ENCODE assay signal across 8 mouse cellular contexts in the genomic region with DNA sequence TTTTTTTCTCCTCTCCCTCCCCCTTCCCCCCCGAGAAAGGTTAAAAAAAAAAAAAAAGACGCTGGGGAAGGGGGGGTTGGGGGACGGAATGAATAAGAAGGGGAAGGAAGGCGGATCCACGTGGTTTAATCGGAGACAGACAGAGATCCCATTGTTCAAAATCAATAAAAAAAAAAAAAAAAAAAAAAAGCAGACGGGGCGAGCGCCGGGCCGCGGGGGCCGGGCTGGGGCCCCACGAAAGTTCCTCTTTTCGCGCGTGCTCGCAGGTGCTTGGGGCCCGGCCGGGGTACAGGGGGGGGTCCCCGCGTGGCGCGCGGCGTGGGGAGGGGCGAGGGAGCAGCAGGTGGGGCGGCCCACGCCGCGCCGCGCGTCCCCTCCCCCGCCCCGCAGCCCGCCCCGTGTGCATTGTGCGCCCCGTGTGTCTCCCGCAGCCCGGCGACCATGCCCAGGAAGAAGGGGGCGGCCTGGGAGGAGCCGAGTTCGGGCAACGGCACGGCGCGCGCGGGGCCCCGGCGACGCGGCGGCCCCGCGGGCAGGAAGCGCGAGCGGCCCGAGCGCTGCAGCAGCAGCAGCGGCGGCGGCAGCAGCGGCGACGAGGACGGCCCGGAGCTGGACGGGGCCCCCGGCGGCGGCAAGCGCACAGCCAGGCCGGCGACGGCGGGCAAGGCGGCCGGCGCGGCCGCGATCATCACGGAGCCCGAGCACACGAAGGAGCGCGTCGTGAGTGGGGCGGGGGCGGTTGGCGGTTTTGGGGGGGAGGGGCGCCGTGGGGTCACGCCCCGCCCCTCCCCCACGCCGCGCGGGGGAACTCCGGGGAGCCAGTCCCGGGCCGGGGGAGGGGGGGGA. TPM values are rescaled to one million over a fixed set of nuclear protein-coding genes. Genes with fewer than 3 reads are reported as not detected.
DNase-seq lines count a peak whose midpoint lies in the region; ATAC-seq and TF ChIP-seq lines count a peak whose summit lies in the region.

No protein-coding gene starts in this region.

- peak overlapping the region; percentile 88 for H3K9ac ChIP-seq in forebrain, embryonic 13.5 days
- peak overlapping the region; percentile 78 for H3K9ac ChIP-seq in intestine, postnatal 0 days (ENCODE audit: low read depth, low read length)

- peak overlapping the region; percentile 89 for H3K4me3 ChIP-seq in erythroblast, embryonic 14.5 days (replicated peaks)
- peak overlapping the region; percentile 73 for H3K4me3 ChIP-seq in forebrain, embryonic 13.5 days
- H3K4me3 ChIP-seq in intestine, postnatal 0 days (ENCODE audit: low read depth, low read length): peak overlapping the region; percentile 84

- peaks cover 72% of the 10 kb centered on the region for H3K4me1 ChIP-seq in erythroblast, embryonic 14.5 days (ENCODE audit: control insufficient read depth)
- H3K4me1 ChIP-seq in forebrain, embryonic 13.5 days: peaks cover 55% of the 10 kb centered on the region
- H3K4me1 ChIP-seq in intestine, postnatal 0 days (replicated peaks; ENCODE audit: control insufficient read depth, insufficient read depth, low read length): no peaks in the 10 kb centered on the region

- H3K4me2 ChIP-seq in forebrain, embryonic 13.5 days: peak overlapping the region; percentile 91
- H3K4me2 ChIP-seq in intestine, postnatal 0 days (replicated peaks; ENCODE audit: low read depth): peak overlapping the region; percentile 98

- no peaks in the 10 kb centered on the region for H3K27me3 ChIP-seq in erythroblast, embryonic 14.5 days (ENCODE audit: control insufficient read depth)
- H3K27me3 ChIP-seq in forebrain, embryonic 13.5 days: peaks cover 28% of the 10 kb centered on the region
- no peaks in the 10 kb centered on the region for H3K27me3 ChIP-seq in intestine, postnatal 0 days (replicated peaks; ENCODE audit: control insufficient read depth, insufficient read depth, low read length)

- peak overlapping the region; percentile 96 for H3K27ac ChIP-seq in forebrain, embryonic 13.5 days
- H3K27ac ChIP-seq in intestine, postnatal 0 days (ENCODE audit: low read depth, low read length): peak overlapping the region; percentile 95

- H3K9me3 ChIP-seq in erythroblast, embryonic 14.5 days (ENCODE audit: control insufficient read depth, low read length): no peaks in the 10 kb centered on the region
- no peaks in the 10 kb centered on the region for H3K9me3 ChIP-seq in forebrain, embryonic 13.5 days (replicated peaks)
- H3K9me3 ChIP-seq in intestine, postnatal 0 days (ENCODE audit: control insufficient read depth): no peaks in the 10 kb centered on the region

- WGBS in forebrain, embryonic 13.5 days: under 1% methylated on average over 50 of the region's 107 CpGs
- under 1% methylated on average over 63 of the region's 107 CpGs for WGBS in intestine, postnatal 0 days

- no peak for ATAC-seq in erythroblast, adult 5-6 weeks (replicated peaks; ENCODE audit: low FRiP score, poor library complexity, severe bottlenecking)
- peak; percentile 30 for ATAC-seq in forebrain, embryonic 13.5 days
- ATAC-seq in intestine, postnatal 0 days: peak; percentile 41
- peak; percentile 4; the same call in 1 of the 2 replicates for ATAC-seq in megakaryocyte, adult 5-6 weeks (ENCODE audit: poor library complexity, severe bottlenecking)

- no peak for TF ChIP-seq CTCF in intestine, postnatal 0 days (IDR thresholded peaks at IDR 0.05; ENCODE audit: low read depth)

- peaks cover 38% of the 10 kb centered on the region for H3K36me3 ChIP-seq in erythroblast, embryonic 14.5 days (ENCODE audit: control insufficient read depth)
- peaks cover 29% of the 10 kb centered on the region for H3K36me3 ChIP-seq in forebrain, embryonic 13.5 days (ENCODE audit: poor library complexity, severe bottlenecking)
- H3K36me3 ChIP-seq in intestine, postnatal 0 days (ENCODE audit: control insufficient read depth, insufficient read depth): peaks cover 4% of the 10 kb centered on the region; the same call in 1 of the 2 replicates

- peak; percentile 51 for DNase-seq in Muller cell, postnatal 12 days (ENCODE audit: inconsistent ontology term)
- DNase-seq in spleen, postnatal 36 days (ENCODE audit: low spot score in 2 of 2): peak; percentile 67 to 69
- DNase-seq in layer of hippocampus, adult 8-10 months (ENCODE audit: low spot score in 2 of 2): no peak

RNA-seq across cellular contexts. Expression of gene Rcc2, which starts 1.6 kb away (rescaled TPM):
- 31.0 and 36.3 TPM in 2 replicates for polyA plus RNA-seq in erythroblast, embryonic 14.5 days (2012)
- total RNA-seq in erythroblast, adult 5-6 weeks (2015; ENCODE audit: low replicate concordance): 10.6 and 17.8 TPM in 2 replicates
- total RNA-seq in erythroblast, adult 5-6 weeks (2017; ENCODE audit: low replicate concordance): 21.0 and 24.1 TPM in 2 replicates
- polyA plus RNA-seq in forebrain, embryonic 13.5 days (2015; fragmentation: Nextera tagmentation; extraction: Ambion mirVana): 34.0 and 35.5 TPM in 2 replicates
- polyA plus RNA-seq in intestine, postnatal 0 days (2015; fragmentation: Nextera tagmentation; extraction: Ambion mirVana): 14.6 and 15.6 TPM in 2 replicates
- 30.3 and 37.4 TPM in 2 replicates for total RNA-seq in megakaryocyte, adult 5-6 weeks (2015)
- 50.8 and 57.3 TPM in 2 replicates for total RNA-seq in megakaryocyte, adult 5-6 weeks (2017)
- 10 to 100 TPM; 82.5 to 87.8 (median 85.0) TPM for total RNA-seq in layer of hippocampus, adult 8-10 months (2022)

RNA-seq across cellular contexts. Expression of gene Arhgef10l, which starts 36.1 kb away (rescaled TPM):
- 0.12 TPM in 1 of 2 replicates, not detected in the other for polyA plus RNA-seq in erythroblast, embryonic 14.5 days (2012)
- 1.5 and 7.3 TPM in 2 replicates for total RNA-seq in erythroblast, adult 5-6 weeks (2015; ENCODE audit: low replicate concordance)
- 2.6 and 4.5 TPM in 2 replicates for total RNA-seq in erythroblast, adult 5-6 weeks (2017; ENCODE audit: low replicate concordance)
- polyA plus RNA-seq in forebrain, embryonic 13.5 days (2015; fragmentation: Nextera tagmentation; extraction: Ambion mirVana): 20.2 and 22.0 TPM in 2 replicates
- 3.9 and 5.4 TPM in 2 replicates for polyA plus RNA-seq in intestine, postnatal 0 days (2015; fragmentation: Nextera tagmentation; extraction: Ambion mirVana)
- total RNA-seq in megakaryocyte, adult 5-6 weeks (2015): 22.8 and 25.3 TPM in 2 replicates
- 72.2 and 83.3 TPM in 2 replicates for total RNA-seq in megakaryocyte, adult 5-6 weeks (2017)
- 10 to 100 TPM; 44.6 to 55.8 (median 46.7) TPM for total RNA-seq in layer of hippocampus, adult 8-10 months (2022)

RNA-seq across cellular contexts. Expression of gene Padi6, which starts 40.5 kb away (rescaled TPM):
- polyA plus RNA-seq in erythroblast, embryonic 14.5 days (2012): not detected in 2 replicates
- not detected in 2 replicates for total RNA-seq in erythroblast, adult 5-6 weeks (2015; ENCODE audit: low replicate concordance)
- total RNA-seq in erythroblast, adult 5-6 weeks (2017; ENCODE audit: low replicate concordance): not detected in 2 replicates
- polyA plus RNA-seq in forebrain, embryonic 13.5 days (2015; fragmentation: Nextera tagmentation; extraction: Ambion mirVana): not detected in 2 replicates
- not detected in 2 replicates for polyA plus RNA-seq in intestine, postnatal 0 days (2015; fragmentation: Nextera tagmentation; extraction: Ambion mirVana)
- not detected in 2 replicates for total RNA-seq in megakaryocyte, adult 5-6 weeks (2015)
- total RNA-seq in megakaryocyte, adult 5-6 weeks (2017): not detected in 2 replicates
- total RNA-seq in layer of hippocampus, adult 8-10 months (2022): not detected

Comparison
In these comparisons a context has a peak if more than half of its experiments do, and no peak if none do; other contexts are left out.
1. DNase-seq: peak in Muller cell, postnatal 12 days (single experiment) and spleen, postnatal 36 days (2 of 2); none in layer of hippocampus, adult 8-10 months (0 of 2).
2. Peak in every context shown above with its lines, with median percentiles within 50 percentile points of each other: H3K4me3 ChIP-seq.